8 mouse cellular contexts compared by ENCODE assay signal in genomic region chr9:47828762-47829161, GRCm38 (mm10).
DNase-seq lines count a peak whose midpoint lies in the region; ATAC-seq and TF ChIP-seq lines count a peak whose summit lies in the region.

No protein-coding gene starts in this region.

- no peak for TF ChIP-seq POLR2A in heart, adult 2 months (IDR thresholded peaks at IDR 0.05; ENCODE audit: insufficient read depth, low read depth, low read length)
- no peak for TF ChIP-seq POLR2A in ES-Bruce4 (IDR thresholded peaks at IDR 0.05; ENCODE audit: insufficient read depth, low read length)

- no peaks in the 10 kb centered on the region for H3K9me3 ChIP-seq in ES-Bruce4 (replicated peaks; ENCODE audit: control insufficient read depth, insufficient read depth, low read length, poor library complexity, severe bottlenecking)
- no peaks in the 10 kb centered on the region for H3K9me3 ChIP-seq in embryonic facial prominence, embryonic 12.5 days
- H3K9me3 ChIP-seq in intestine, embryonic 16.5 days (ENCODE audit: control insufficient read depth, low read length), result no peaks in the 10 kb centered on the region
- no peaks in the 10 kb centered on the region for H3K9me3 ChIP-seq in midbrain, embryonic 14.5 days (ENCODE audit: control insufficient read depth, low read length)

- H3K4me1 ChIP-seq in heart, adult 2 months (ENCODE audit: control insufficient read depth, insufficient read depth, low read length), result no peaks in the 10 kb centered on the region
- H3K4me1 ChIP-seq in ES-Bruce4 (ENCODE audit: control insufficient read depth, insufficient read depth, low read length), result peaks cover 4% of the 10 kb centered on the region
- peaks cover 17% of the 10 kb centered on the region for H3K4me1 ChIP-seq in embryonic facial prominence, embryonic 12.5 days
- 0 out of 2 replicates have a peak, but pooled peaks cover 2% of the 10 kb centered on the region for H3K4me1 ChIP-seq in intestine, embryonic 16.5 days (ENCODE audit: control insufficient read depth, insufficient read depth, low read length)
- peaks cover 29% of the 10 kb centered on the region for H3K4me1 ChIP-seq in midbrain, embryonic 14.5 days (ENCODE audit: control insufficient read depth, insufficient read depth, low read length)

- 17% methylated on average over 13 of the region's 13 CpGs for WGBS in heart, adult 2 months
- WGBS in embryonic facial prominence, embryonic 12.5 days, result 12% methylated on average over 13 of the region's 13 CpGs
- 9% methylated on average over 13 of the region's 13 CpGs for WGBS in intestine, embryonic 16.5 days
- 2% methylated on average over 13 of the region's 13 CpGs for WGBS in midbrain, embryonic 14.5 days

- no peak for TF ChIP-seq CTCF in heart, adult 2 months (IDR thresholded peaks at IDR 0.05)
- TF ChIP-seq CTCF in ES-Bruce4 (IDR thresholded peaks at IDR 0.05; ENCODE audit: low read depth, low read length), result no peak

- no peaks in the 10 kb centered on the region for H3K36me3 ChIP-seq in heart, adult 2 months (ENCODE audit: control insufficient read depth, insufficient read depth, low read length)
- no peaks in the 10 kb centered on the region for H3K36me3 ChIP-seq in ES-Bruce4 (ENCODE audit: control insufficient read depth, insufficient read depth, low read length, poor library complexity, severe bottlenecking)
- H3K36me3 ChIP-seq in embryonic facial prominence, embryonic 12.5 days, result no peaks in the 10 kb centered on the region
- H3K36me3 ChIP-seq in intestine, embryonic 16.5 days (ENCODE audit: control insufficient read depth, insufficient read depth, low read length), result no peaks in the 10 kb centered on the region
- no peaks in the 10 kb centered on the region for H3K36me3 ChIP-seq in midbrain, embryonic 14.5 days (ENCODE audit: control insufficient read depth, insufficient read depth, low read length)

- H3K4me2 ChIP-seq in embryonic facial prominence, embryonic 12.5 days (replicated peaks), result peak overlapping the region; percentile 33
- 0 out of 2 replicates have a peak overlapping the region, but pooled peaks have one; percentile 5 for H3K4me2 ChIP-seq in intestine, embryonic 16.5 days (ENCODE audit: low read depth, low read length)
- peak overlapping the region; percentile 53 for H3K4me2 ChIP-seq in midbrain, embryonic 14.5 days (ENCODE audit: low read length)

- TF ChIP-seq EP300 in heart, adult 2 months (IDR thresholded peaks at IDR 0.05; ENCODE audit: insufficient read depth, low read depth, low read length), result no peak
- TF ChIP-seq EP300 in ES-Bruce4 (IDR thresholded peaks at IDR 0.05; ENCODE audit: insufficient read depth, low read depth, low read length), result peak; percentile 61; the same call in 1 of the 2 replicates

- no peak for ATAC-seq in embryonic facial prominence, embryonic 12.5 days (ENCODE audit: insufficient number of reproducible peaks, insufficient read depth, low FRiP score, low TSS enrichment)
- ATAC-seq in intestine, embryonic 16.5 days, result no peak
- ATAC-seq in midbrain, embryonic 14.5 days (ENCODE audit: low FRiP score, low TSS enrichment), result no peak
- no peak for ATAC-seq in granulocyte monocyte progenitor cell, adult 5-6 weeks (replicated peaks; ENCODE audit: poor library complexity, severe bottlenecking)

- peak; percentile 86 for DNase-seq in heart, adult 11 months
- no peak for DNase-seq in heart, adult 2 months
- peak; percentile 74 for DNase-seq in midbrain, embryonic 14.5 days
- DNase-seq in frontal cortex, postnatal 36 days (ENCODE audit: low spot score in 2 of 2), result no peak

- no peaks in the 10 kb centered on the region for H3K27me3 ChIP-seq in heart, adult 2 months (ENCODE audit: control insufficient read depth, insufficient read depth, low read length)
- H3K27me3 ChIP-seq in ES-Bruce4 (ENCODE audit: control insufficient read depth, insufficient read depth, low read length, poor library complexity, severe bottlenecking), result no peaks in the 10 kb centered on the region
- H3K27me3 ChIP-seq in embryonic facial prominence, embryonic 12.5 days, result no peaks in the 10 kb centered on the region
- no peaks in the 10 kb centered on the region for H3K27me3 ChIP-seq in intestine, embryonic 16.5 days (replicated peaks; ENCODE audit: control insufficient read depth, insufficient read depth, low read length)
- H3K27me3 ChIP-seq in midbrain, embryonic 14.5 days (ENCODE audit: control insufficient read depth, insufficient read depth, low read length), result no peaks in the 10 kb centered on the region

- H3K9ac ChIP-seq in heart, adult 2 months (ENCODE audit: low read depth, low read length), result no peak overlapping the region
- H3K9ac ChIP-seq in ES-Bruce4 (ENCODE audit: low read depth, poor library complexity, severe bottlenecking), result no peak overlapping the region
- H3K9ac ChIP-seq in embryonic facial prominence, embryonic 12.5 days, result no peak overlapping the region
- no peak overlapping the region for H3K9ac ChIP-seq in intestine, embryonic 16.5 days (ENCODE audit: low read depth, low read length)
- H3K9ac ChIP-seq in midbrain, embryonic 14.5 days (replicated peaks; ENCODE audit: low read length), result peak overlapping the region; percentile 37; the same call in 1 of the 2 replicates

- intact Hi-C loops in heart, adult 2 months (cut with DNase I), result no loop called here

- H3K79me2 ChIP-seq in heart, adult 2 months (replicated peaks; ENCODE audit: control insufficient read depth, insufficient read depth, low read length), result no peaks in the 10 kb centered on the region

- H3K27ac ChIP-seq in heart, adult 2 months, result no peak overlapping the region
- no peak overlapping the region for H3K27ac ChIP-seq in ES-Bruce4 (ENCODE audit: insufficient read depth, low read length)
- no peak overlapping the region for H3K27ac ChIP-seq in embryonic facial prominence, embryonic 12.5 days
- no peak overlapping the region for H3K27ac ChIP-seq in intestine, embryonic 16.5 days (ENCODE audit: low read length)
- H3K27ac ChIP-seq in midbrain, embryonic 14.5 days (replicated peaks; ENCODE audit: low read depth, low read length), result no peak overlapping the region

- H3K4me3 ChIP-seq in heart, adult 2 months, result no peak overlapping the region
- H3K4me3 ChIP-seq in ES-Bruce4 (ENCODE audit: low read depth, low read length), result no peak overlapping the region
- H3K4me3 ChIP-seq in embryonic facial prominence, embryonic 12.5 days, result no peak overlapping the region
- H3K4me3 ChIP-seq in intestine, embryonic 16.5 days (ENCODE audit: low read length), result 0 out of 2 replicates have a peak overlapping the region, but pooled peaks have one; percentile 10
- H3K4me3 ChIP-seq in midbrain, embryonic 14.5 days (replicated peaks; ENCODE audit: low read depth, low read length), result peak overlapping the region; percentile 20

Comparison
In these comparisons a context has a peak if more than half of its experiments do, and no peak if none do; other contexts are left out.
1. DNase-seq: peak in heart, adult 11 months (single experiment) and midbrain, embryonic 14.5 days (single experiment); none in heart, adult 2 months (0 of 2) and frontal cortex, postnatal 36 days (0 of 2).
2. H3K4me3 ChIP-seq: peak in intestine, embryonic 16.5 days (single experiment) and midbrain, embryonic 14.5 days (single experiment); none in heart, adult 2 months (single experiment), ES-Bruce4 (single experiment) and embryonic facial prominence, embryonic 12.5 days (single experiment).
3. Peak in every context shown above with its lines, with median percentiles within 50 percentile points of each other: H3K4me2 ChIP-seq.